Mouse (Mus musculus): Measurements from ENCODE around the gene Klk1b21. TPM values are rescaled to one million over a fixed set of nuclear protein-coding genes. Genes with fewer than 3 reads are reported as not detected.
"Not testable (repeated sequence)": the region's sequence is repeated elsewhere in the genome, so short reads cannot be mapped to it uniquely, and the experiment has no call there.

The Klk1b21 gene
- not detected in 2 replicates for total RNA-seq (2017)

GRCm38 (mm10) chr7:44102028-44102427 lies at the start of gene Klk1b21:
Gene Klk1b21 (plus strand): TSS chr7:44102328.
- not testable (repeated sequence) for ATAC-seq (replicated peaks; ENCODE audit: low read depth, poor library complexity, severe bottlenecking)

- no peak for ATAC-seq (replicated peaks; ENCODE audit: low read depth, poor library complexity, severe bottlenecking)
These were observed 30.0 kb upstream of the Klk1b21 start for GRCm38 (mm10) chr7:44072117-44072516.

- no peak for ATAC-seq (replicated peaks; ENCODE audit: low read depth, poor library complexity, severe bottlenecking)
These were observed 24.4 kb upstream of the Klk1b21 start for GRCm38 (mm10) chr7:44077703-44078102.

GRCm38 (mm10) chr7:44096111-44096510 lies 6.0 kb upstream of the Klk1b21 start:
- no peak for ATAC-seq (replicated peaks; ENCODE audit: low read depth, poor library complexity, severe bottlenecking)

GRCm38 (mm10) chr7:44112373-44112772 lies 10.2 kb downstream of the Klk1b21 start, which contains the start of gene Klk1b22:
Gene Klk1b22 (plus strand): TSS chr7:44112673.
- ATAC-seq (replicated peaks; ENCODE audit: low read depth, poor library complexity, severe bottlenecking) = no peak

GRCm38 (mm10) chr7:44123445-44123844 lies 21.3 kb downstream of the Klk1b21 start:
- ATAC-seq (replicated peaks; ENCODE audit: low read depth, poor library complexity, severe bottlenecking) = no peak

- no peak for ATAC-seq (replicated peaks; ENCODE audit: low read depth, poor library complexity, severe bottlenecking)
These were observed 34.3 kb downstream of the Klk1b21 start, which contains the start of gene Klk1b16 for GRCm38 (mm10) chr7:44136467-44136866. Gene Klk1b16 (plus strand): TSS chr7:44136767.

Other genes starting within 250 kb of the Klk1b21 start
- gene Klk4, start 221.2 kb upstream of the Klk1b21 start, total RNA-seq (2017) = not detected in 2 replicates
- not detected in 2 replicates for gene Klk15, start 168.6 kb upstream of the Klk1b21 start, total RNA-seq (2017)
- gene Klk1b8, start 151.7 kb upstream of the Klk1b21 start, total RNA-seq (2017) = not detected in 2 replicates
- not detected in 2 replicates for gene Klk1b1, start 135.6 kb upstream of the Klk1b21 start, total RNA-seq (2017)
- not detected in 2 replicates for gene Klk1b9, start 126.3 kb upstream of the Klk1b21 start, total RNA-seq (2017)
- gene Klk1b11, start 106.5 kb upstream of the Klk1b21 start, total RNA-seq (2017) = not detected in 2 replicates
- not detected in 2 replicates for gene Klk1b26, start 90.2 kb upstream of the Klk1b21 start, total RNA-seq (2017)
- gene Klk1b27, start 50.0 kb upstream of the Klk1b21 start, total RNA-seq (2017) = not detected in 2 replicates
- gene Klk1b22, start 10.3 kb downstream of the Klk1b21 start, total RNA-seq (2017) = not detected in 2 replicates
- gene Klk1b16, start 34.4 kb downstream of the Klk1b21 start, total RNA-seq (2017) = not detected in 2 replicates
- gene Klk1b24, start 85.9 kb downstream of the Klk1b21 start, total RNA-seq (2017) = not detected in 2 replicates
- gene Klk1b3, start 95.9 kb downstream of the Klk1b21 start, total RNA-seq (2017) = not detected in 2 replicates
- not detected in 2 replicates for gene Klk1b4, start 105.1 kb downstream of the Klk1b21 start, total RNA-seq (2017)
- not detected in 2 replicates for gene Klk1b5, start 113.6 kb downstream of the Klk1b21 start, total RNA-seq (2017)
- gene Klk1, start 123.0 kb downstream of the Klk1b21 start, total RNA-seq (2017) = not detected in 2 replicates
- not detected in 2 replicates for gene Gm36864, start 133.8 kb downstream of the Klk1b21 start, total RNA-seq (2017)
- gene 1700028J19Rik, start 144.4 kb downstream of the Klk1b21 start, total RNA-seq (2017) = 0.55 and 0.73 TPM in 2 replicates
- 97.3 and 107 TPM in 2 replicates for gene 2410002F23Rik, start 144.4 kb downstream of the Klk1b21 start, total RNA-seq (2017)
- not detected in 2 replicates for gene Acp4, start 155.1 kb downstream of the Klk1b21 start, total RNA-seq (2017)
- not detected in 2 replicates for gene Gm15517, start 159.1 kb downstream of the Klk1b21 start, total RNA-seq (2017)
- 2.7 and 5.5 TPM in 2 replicates for gene Clec11a, start 204.6 kb downstream of the Klk1b21 start, total RNA-seq (2017)
- gene Shank1, start 207.9 kb downstream of the Klk1b21 start, total RNA-seq (2017) = not detected in 2 replicates

Measured in common myeloid progenitor, adult 5-6 weeks (primary cell).